Comparison of ENCODE assay signal across 8 mouse cellular contexts in genomic region chr16:13109990-13110595, GRCm38 (mm10). TPM values are rescaled to one million over a fixed set of nuclear protein-coding genes. Genes with fewer than 3 reads are reported as not detected.
DNase-seq lines count a peak whose midpoint lies in the region; ATAC-seq and TF ChIP-seq lines count a peak whose summit lies in the region.

No protein-coding gene starts in this region.

- H3K4me1 ChIP-seq in embryonic facial prominence, embryonic 15.5 days = peaks cover 12% of the 10 kb centered on the region
- H3K4me1 ChIP-seq in limb, embryonic 14.5 days (ENCODE audit: control insufficient read depth, insufficient read depth, low read length) = peaks cover 5% of the 10 kb centered on the region; the same call in 1 of the 2 replicates
- no peaks in the 10 kb centered on the region; the same call in 1 of the 2 replicates for H3K4me1 ChIP-seq in stomach, postnatal 0 days (replicated peaks; ENCODE audit: control insufficient read depth, insufficient read depth)

- 0 out of 2 replicates have a peak, but pooled peaks have one; percentile 27 for TF ChIP-seq POLR2A in limb, embryonic 14.5 days (IDR thresholded peaks at IDR 0.05; ENCODE audit: borderline replicate concordance, extremely low read depth, insufficient read depth, insufficient read length)

- H3K27me3 ChIP-seq in embryonic facial prominence, embryonic 15.5 days = no peaks in the 10 kb centered on the region
- no peaks in the 10 kb centered on the region for H3K27me3 ChIP-seq in limb, embryonic 14.5 days (ENCODE audit: control insufficient read depth, insufficient read depth, low read length)
- no peaks in the 10 kb centered on the region for H3K27me3 ChIP-seq in stomach, postnatal 0 days (ENCODE audit: control insufficient read depth, insufficient read depth, low read length)

- H3K9ac ChIP-seq in embryonic facial prominence, embryonic 15.5 days = peak overlapping the region; percentile 72
- peak overlapping the region; percentile 88 for H3K9ac ChIP-seq in limb, embryonic 14.5 days (ENCODE audit: low read depth, low read length, severe bottlenecking)
- peak overlapping the region; percentile 98 for H3K9ac ChIP-seq in stomach, postnatal 0 days (ENCODE audit: low read length)

- under 1% methylated on average over 32 of the region's 32 CpGs for WGBS in embryonic facial prominence, embryonic 15.5 days
- under 1% methylated on average over 22 of the region's 32 CpGs for WGBS in limb, embryonic 14.5 days
- 2% methylated on average over 32 of the region's 32 CpGs for WGBS in stomach, postnatal 0 days

- TF ChIP-seq CTCF in gastrocnemius, adult 2 months (IDR thresholded peaks at IDR 0.05) = no peak
- no peak for TF ChIP-seq CTCF in stomach, postnatal 0 days (IDR thresholded peaks at IDR 0.05; ENCODE audit: low read depth)

- no peak for TF ChIP-seq EP300 in stomach, postnatal 0 days (optimal IDR thresholded peaks at IDR 0.05)

- no peaks in the 10 kb centered on the region for H3K9me3 ChIP-seq in embryonic facial prominence, embryonic 15.5 days (replicated peaks)
- H3K9me3 ChIP-seq in limb, embryonic 14.5 days (ENCODE audit: control insufficient read depth, low read length) = no peaks in the 10 kb centered on the region
- H3K9me3 ChIP-seq in stomach, postnatal 0 days (ENCODE audit: control insufficient read depth, low read length) = no peaks in the 10 kb centered on the region

- ATAC-seq in embryonic facial prominence, embryonic 15.5 days (ENCODE audit: insufficient number of reproducible peaks, low FRiP score, low TSS enrichment, low read depth) = peak; percentile 74
- no peak for ATAC-seq in limb, embryonic 14.5 days (ENCODE audit: low FRiP score, low read depth)
- peak; percentile 1 for ATAC-seq in stomach, postnatal 0 days (ENCODE audit: low FRiP score, low TSS enrichment)

- H3K4me3 ChIP-seq in gastrocnemius, adult 2 months = peak overlapping the region; percentile 90
- peak overlapping the region; percentile 71 for H3K4me3 ChIP-seq in embryonic facial prominence, embryonic 15.5 days (replicated peaks)
- peak overlapping the region; percentile 65 for H3K4me3 ChIP-seq in limb, embryonic 14.5 days (replicated peaks; ENCODE audit: low read length)
- peak overlapping the region; percentile 76 for H3K4me3 ChIP-seq in stomach, postnatal 0 days (ENCODE audit: low read depth, low read length)

- H3K36me3 ChIP-seq in embryonic facial prominence, embryonic 15.5 days = peaks cover 30% of the 10 kb centered on the region
- peaks cover 27% of the 10 kb centered on the region for H3K36me3 ChIP-seq in limb, embryonic 14.5 days (ENCODE audit: control insufficient read depth, insufficient read depth, low read length)
- peaks cover 17% of the 10 kb centered on the region for H3K36me3 ChIP-seq in stomach, postnatal 0 days (ENCODE audit: control insufficient read depth, insufficient read depth, low read length)

- no peak for DNase-seq in gastrocnemius, adult 2 months
- DNase-seq in gastrocnemius, adult 18-20 months (ENCODE audit: low spot score) = no peak
- peak; percentile 37 for DNase-seq in 3T3-L1 (ENCODE audit: low read depth, low spot score)
- no peak for DNase-seq in limb, embryonic 14.5 days (ENCODE audit: low spot score)
- no peak for DNase-seq in stomach, postnatal 0 days (ENCODE audit: low spot score)
- DNase-seq in thymus, postnatal 0 days (ENCODE audit: low spot score) = no peak
- no peak for DNase-seq in frontal cortex, adult 2 months (ENCODE audit: extremely low spot score in 1 of 2, low spot score in 1 of 2)

- peak overlapping the region; percentile 78 for H3K4me2 ChIP-seq in embryonic facial prominence, embryonic 15.5 days (replicated peaks)
- peak overlapping the region; percentile 74 for H3K4me2 ChIP-seq in limb, embryonic 14.5 days (replicated peaks; ENCODE audit: low read depth, low read length, severe bottlenecking)
- peak overlapping the region; percentile 93 for H3K4me2 ChIP-seq in stomach, postnatal 0 days (replicated peaks; ENCODE audit: low read depth)

- H3K27ac ChIP-seq in gastrocnemius, adult 2 months = peak overlapping the region; percentile 92
- peak overlapping the region; percentile 87 for H3K27ac ChIP-seq in embryonic facial prominence, embryonic 15.5 days (replicated peaks)
- peak overlapping the region; percentile 55 for H3K27ac ChIP-seq in limb, embryonic 14.5 days (replicated peaks; ENCODE audit: low read depth, low read length)
- peak overlapping the region; percentile 89 for H3K27ac ChIP-seq in stomach, postnatal 0 days (replicated peaks)

- intact Hi-C loops in gastrocnemius, adult 2 months (cut with DNase I) = loop anchor here (10.0 kb wide), 2 partner anchors 555 to 1045 kb away; partner anchors contain the start of gene Parn

RNA-seq across cellular contexts. Expression of gene Ercc4, which starts 0.6 kb away (rescaled TPM):
- 1 to 10 TPM; 4.4 to 5.7 TPM for total RNA-seq in gastrocnemius, adult 2 months (2021)
- total RNA-seq in gastrocnemius, adult 18-20 months (2021) = 1 to 10 TPM; 5.0 to 5.1 TPM
- 12.2 and 13.2 TPM in 2 replicates for polyA plus RNA-seq in embryonic facial prominence, embryonic 15.5 days (2015; fragmentation: Nextera tagmentation; extraction: Ambion mirVana)
- polyA plus RNA-seq in limb, embryonic 14.5 days (2012; rRNA removed) = 15.0 and 18.0 TPM in 2 replicates
- polyA plus RNA-seq in limb, embryonic 14.5 days (2014; fragmentation: Nextera tagmentation; extraction: Ambion mirVana) = 14.1 and 14.8 TPM in 2 replicates
- polyA plus RNA-seq in stomach, postnatal 0 days (2015; fragmentation: Nextera tagmentation; extraction: Ambion mirVana) = 5.3 and 6.6 TPM in 2 replicates
- 10.9 and 15.0 TPM in 2 replicates for polyA plus RNA-seq in thymus, postnatal 0 days (2015; fragmentation: Nextera tagmentation; extraction: Ambion mirVana)
- 18.5 and 19.8 TPM in 2 replicates for polyA plus RNA-seq in frontal cortex, adult 2 months (2012; rRNA removed)
